Comparison of ENCODE assay signal across 17 mouse cellular contexts in the genomic region with DNA sequence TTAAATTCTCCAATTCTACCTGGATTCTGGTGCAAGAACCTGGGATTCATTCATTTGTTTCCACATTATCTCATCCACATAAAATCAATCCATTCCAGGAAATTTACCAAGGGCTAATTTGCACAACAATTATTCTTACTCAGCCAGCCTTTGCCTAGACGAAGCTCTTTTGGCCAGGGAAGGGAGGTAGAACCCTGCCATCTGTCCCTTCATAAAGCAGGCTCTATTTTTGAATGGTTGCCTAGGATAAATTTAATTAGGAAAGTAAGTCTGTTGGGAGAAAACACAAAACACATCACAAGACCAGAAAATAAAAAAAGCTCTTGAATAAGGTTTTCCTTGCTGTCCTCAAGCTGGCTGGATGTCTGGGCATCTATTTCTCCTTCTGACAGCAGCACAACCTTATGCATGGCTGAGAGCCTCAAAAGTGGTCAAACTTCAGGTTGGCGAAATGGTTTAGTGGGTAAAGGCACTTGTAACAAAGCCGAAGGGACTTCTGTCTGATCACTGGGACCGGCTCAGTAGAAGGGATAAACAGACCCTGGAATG.
DNase-seq lines count a peak whose midpoint lies in the region; ATAC-seq and TF ChIP-seq lines count a peak whose summit lies in the region.
"Had no signal": no experiment of that assay in that cellular context is flagged by ENCODE, and none has a peak within 500 bp of the region (broad histone marks: within the 10 kb centered on the region; RNA-seq: fewer than 3 reads in every experiment).

No protein-coding gene starts in this region.

- no peaks in the 10 kb centered on the region for H3K27me3 ChIP-seq in heart, embryonic 10.5 days (ENCODE audit: insufficient read depth, poor library complexity, severe bottlenecking)
- no peaks in the 10 kb centered on the region for H3K27me3 ChIP-seq in forebrain, embryonic 16.5 days (replicated peaks; ENCODE audit: control insufficient read depth, insufficient read depth, low read length)
- H3K27me3 ChIP-seq in lung, postnatal 0 days (replicated peaks; ENCODE audit: insufficient read depth, low read length): no peaks in the 10 kb centered on the region
- no peaks in the 10 kb centered on the region for H3K27me3 ChIP-seq in intestine, embryonic 15.5 days (replicated peaks)
- H3K27me3 ChIP-seq: hindbrain, embryonic 15.5 days; limb, embryonic 13.5 days; liver, embryonic 15.5 days; neural tube, embryonic 13.5 days had no signal

- no peak for TF ChIP-seq EP300 in lung, postnatal 0 days (IDR thresholded peaks at IDR 0.05)

- H3K9me3 ChIP-seq in heart, embryonic 10.5 days: no peaks in the 10 kb centered on the region
- no peaks in the 10 kb centered on the region for H3K9me3 ChIP-seq in forebrain, embryonic 16.5 days (ENCODE audit: control insufficient read depth, low read length)
- no peaks in the 10 kb centered on the region for H3K9me3 ChIP-seq in lung, postnatal 0 days (ENCODE audit: low read length)
- no peaks in the 10 kb centered on the region for H3K9me3 ChIP-seq in intestine, embryonic 15.5 days
- H3K9me3 ChIP-seq: hindbrain, embryonic 15.5 days; limb, embryonic 13.5 days; liver, embryonic 15.5 days; neural tube, embryonic 13.5 days had no signal

- H3K27ac ChIP-seq in heart, embryonic 10.5 days: no peak overlapping the region
- no peak overlapping the region for H3K27ac ChIP-seq in forebrain, embryonic 16.5 days (ENCODE audit: low read length)
- H3K27ac ChIP-seq in lung, postnatal 0 days (ENCODE audit: low read length): no peak overlapping the region
- no peak overlapping the region for H3K27ac ChIP-seq in intestine, embryonic 15.5 days
- H3K27ac ChIP-seq: hindbrain, embryonic 15.5 days; limb, embryonic 13.5 days; liver, embryonic 15.5 days; neural tube, embryonic 13.5 days had no signal

- H3K4me1 ChIP-seq in heart, embryonic 10.5 days: no peaks in the 10 kb centered on the region
- H3K4me1 ChIP-seq in forebrain, embryonic 16.5 days (replicated peaks; ENCODE audit: control insufficient read depth, insufficient read depth, low read length): peaks cover 11% of the 10 kb centered on the region; the same call in 1 of the 2 replicates
- no peaks in the 10 kb centered on the region for H3K4me1 ChIP-seq in lung, postnatal 0 days (ENCODE audit: insufficient read depth, low read depth, low read length)
- H3K4me1 ChIP-seq in intestine, embryonic 15.5 days (replicated peaks): no peaks in the 10 kb centered on the region
- H3K4me1 ChIP-seq: limb, embryonic 13.5 days; liver, embryonic 15.5 days had no signal

- WGBS in heart, embryonic 10.5 days: 81% methylated on average over 4 of the region's 4 CpGs
- 43% methylated on average over 4 of the region's 4 CpGs for WGBS in forebrain, embryonic 16.5 days
- 80% methylated on average over 4 of the region's 4 CpGs for WGBS in lung, postnatal 0 days
- 79% methylated on average over 4 of the region's 4 CpGs for WGBS in intestine, embryonic 15.5 days

- no peak overlapping the region for H3K4me2 ChIP-seq in forebrain, embryonic 16.5 days (ENCODE audit: low read length)
- H3K4me2 ChIP-seq in lung, postnatal 0 days (replicated peaks; ENCODE audit: low read depth, low read length): no peak overlapping the region
- H3K4me2 ChIP-seq in intestine, embryonic 15.5 days (replicated peaks): no peak overlapping the region
- H3K4me2 ChIP-seq: hindbrain, embryonic 15.5 days; limb, embryonic 13.5 days; liver, embryonic 15.5 days; neural tube, embryonic 13.5 days had no signal

- H3K36me3 ChIP-seq in heart, embryonic 10.5 days: no peaks in the 10 kb centered on the region
- no peaks in the 10 kb centered on the region for H3K36me3 ChIP-seq in forebrain, embryonic 16.5 days (ENCODE audit: control insufficient read depth, insufficient read depth)
- H3K36me3 ChIP-seq in lung, postnatal 0 days (ENCODE audit: insufficient read depth, low read length): no peaks in the 10 kb centered on the region
- no peaks in the 10 kb centered on the region for H3K36me3 ChIP-seq in intestine, embryonic 15.5 days
- H3K36me3 ChIP-seq: hindbrain, embryonic 15.5 days; limb, embryonic 13.5 days; liver, embryonic 15.5 days; neural tube, embryonic 13.5 days had no signal

- peak; percentile 78 for ATAC-seq in forebrain, embryonic 16.5 days
- no peak for ATAC-seq in lung, postnatal 0 days
- ATAC-seq in intestine, embryonic 15.5 days: no peak

- no peak overlapping the region for H3K9ac ChIP-seq in forebrain, embryonic 16.5 days (replicated peaks; ENCODE audit: low read depth, low read length)
- H3K9ac ChIP-seq in lung, postnatal 0 days (replicated peaks; ENCODE audit: low read depth): no peak overlapping the region
- H3K9ac ChIP-seq in intestine, embryonic 15.5 days: no peak overlapping the region
- H3K9ac ChIP-seq: hindbrain, embryonic 15.5 days; limb, embryonic 13.5 days; liver, embryonic 15.5 days; neural tube, embryonic 13.5 days had no signal

- TF ChIP-seq CTCF in lung, postnatal 0 days (IDR thresholded peaks at IDR 0.05): no peak

- peak; percentile 33 for DNase-seq in heart, adult 11 months
- DNase-seq in heart, embryonic 10.5 days (ENCODE audit: low spot score): no peak
- peak; percentile 41 for DNase-seq in Muller cell, postnatal 12 days (ENCODE audit: inconsistent ontology term)
- peak; percentile 59 for DNase-seq in brain, adult 2 months (ENCODE audit: low read depth, low spot score)
- DNase-seq in lung, postnatal 0 days (ENCODE audit: low spot score): no peak
- DNase-seq: adrenal gland, postnatal 10 days; heart, adult 18-20 months; kidney, adult 8-10 months; kidney, postnatal 4 days; lung, postnatal 14 days; thymus, postnatal 14 days had no signal

- no peak overlapping the region for H3K4me3 ChIP-seq in heart, embryonic 10.5 days
- no peak overlapping the region for H3K4me3 ChIP-seq in forebrain, embryonic 16.5 days (replicated peaks; ENCODE audit: low read length)
- H3K4me3 ChIP-seq in lung, postnatal 0 days (ENCODE audit: low read depth, low read length): no peak overlapping the region
- H3K4me3 ChIP-seq in intestine, embryonic 15.5 days (replicated peaks): no peak overlapping the region
- H3K4me3 ChIP-seq: hindbrain, embryonic 15.5 days; limb, embryonic 13.5 days; liver, embryonic 15.5 days; neural tube, embryonic 13.5 days had no signal

Comparison
In these comparisons a context has a peak if more than half of its experiments do, and no peak if none do; other contexts are left out.
1. DNase-seq: peak in heart, adult 11 months (single experiment), Muller cell, postnatal 12 days (single experiment) and brain, adult 2 months (single experiment); none in heart, embryonic 10.5 days (single experiment) and lung, postnatal 0 days (single experiment).